Mouse (Mus musculus): ENCODE results near the gene Riok2. TPM values are rescaled to one million over a fixed set of nuclear protein-coding genes. Genes with fewer than 3 reads are reported as not detected.
A peak's percentile ranks its signal among the peaks of the same experiment; 100 is the strongest.
"Not testable (repeated sequence)": the region's sequence is repeated elsewhere in the genome, so short reads cannot be mapped to it uniquely, and the experiment has no call there.

The Riok2 gene
- total RNA-seq (2021), result 23.3 and 24.2 TPM in 2 replicates
- long read RNA-seq, experiment 1, transcript Riok2-201 (10 exons, 3,220 nt), result major isoform, 31 of 45 reads
- long read RNA-seq, experiment 1, partial matches to known transcripts, result 10 of 45 reads
- long read RNA-seq, experiment 1, other reads (novel, unspliced or antisense), result 4 of 45 reads
- long read RNA-seq, experiment 2, transcript Riok2-201 (10 exons, 3,220 nt), result major isoform, 9 of 14 reads
- long read RNA-seq, experiment 2, partial matches to known transcripts, result 4 of 14 reads
- long read RNA-seq, experiment 2, other reads (novel, unspliced or antisense), result 1 of 14 reads

GRCm38 (mm10) chr17:17373918-17374910 is at the start of gene Riok2:
Riok2 (plus strand) TSS chr17:17374309.
- peak; percentile 96 for DNase-seq

- not testable (repeated sequence) for DNase-seq
Observed at GRCm38 (mm10) chr17:17326022-17326421, 48.1 kb upstream of the Riok2 start.

- no peak for DNase-seq
Observed at GRCm38 (mm10) chr17:17326636-17327035, 47.5 kb upstream of the Riok2 start.

GRCm38 (mm10) chr17:17345374-17346183 is 28.5 kb upstream of the Riok2 start:
- not testable (repeated sequence) for DNase-seq

GRCm38 (mm10) chr17:17346281-17346680 is 27.8 kb upstream of the Riok2 start:
- DNase-seq, result not testable (repeated sequence)

GRCm38 (mm10) chr17:17373550-17373917 is 575 bp upstream of the Riok2 start:
- no peak for DNase-seq

- DNase-seq, result no peak
Observed at GRCm38 (mm10) chr17:17375581-17375980, 1.5 kb downstream of the Riok2 start.

- no peak for DNase-seq
Observed at GRCm38 (mm10) chr17:17383703-17384102, 9.6 kb downstream of the Riok2 start.

- DNase-seq, result no peak
Observed at GRCm38 (mm10) chr17:17384502-17384901, 10.4 kb downstream of the Riok2 start.

GRCm38 (mm10) chr17:17386117-17386516 is 12.0 kb downstream of the Riok2 start:
- peak; percentile 18 for DNase-seq

GRCm38 (mm10) chr17:17391823-17392222 is 17.7 kb downstream of the Riok2 start:
- DNase-seq, result no peak

- DNase-seq, result no peak
Observed at GRCm38 (mm10) chr17:17392863-17393262, 18.8 kb downstream of the Riok2 start.

GRCm38 (mm10) chr17:17393300-17393699 is 19.2 kb downstream of the Riok2 start:
- no peak for DNase-seq

GRCm38 (mm10) chr17:17394336-17394735 is 20.2 kb downstream of the Riok2 start:
- peak; percentile 82 for DNase-seq

- no peak for DNase-seq
Observed at GRCm38 (mm10) chr17:17396869-17397268, 22.8 kb downstream of the Riok2 start.

GRCm38 (mm10) chr17:17398664-17399063 is 24.6 kb downstream of the Riok2 start:
- no peak for DNase-seq

GRCm38 (mm10) chr17:17402222-17403004 is 28.3 kb downstream of the Riok2 start, which contains the start of gene Lix1:
Lix1 (plus strand) TSS chr17:17402672.
- peak; percentile 49 for DNase-seq

- no peak for DNase-seq
Observed at GRCm38 (mm10) chr17:17403038-17403437, 28.9 kb downstream of the Riok2 start.

GRCm38 (mm10) chr17:17403578-17404112 is 29.5 kb downstream of the Riok2 start:
- no peak for DNase-seq

- DNase-seq, result peak; percentile 21
Observed at GRCm38 (mm10) chr17:17404811-17405544, 30.9 kb downstream of the Riok2 start.
